Mouse (Mus musculus): ENCODE results near the gene Kalrn. TPM values are rescaled to one million over a fixed set of nuclear protein-coding genes. Genes with fewer than 3 reads are reported as not detected.

Gene Kalrn
- polyA plus RNA-seq, 1 experiment from 2014 or later, result 43.9 TPM

DNA sequence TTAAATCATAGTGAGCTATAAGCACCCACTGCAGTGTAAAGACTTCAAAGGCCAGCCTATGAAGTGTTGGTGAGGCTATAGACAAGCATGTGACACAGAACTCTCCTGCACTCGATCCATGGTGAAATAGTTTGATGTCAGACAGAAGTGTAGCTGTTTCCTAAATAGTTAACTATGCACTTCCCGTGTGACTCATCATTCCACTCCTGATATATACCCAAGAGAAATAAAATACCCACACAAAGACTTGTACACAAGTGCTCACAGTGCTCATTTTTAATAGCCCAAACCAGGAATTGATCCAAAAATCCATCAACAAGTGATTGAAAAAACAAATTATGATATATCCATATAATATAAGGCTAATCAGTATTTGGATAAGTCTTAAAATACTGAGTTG lies 19.4 kb upstream of the Kalrn start:
- 80% methylated on average over 2 of the region's 2 CpGs for WGBS
- no peaks in the 10 kb centered on the region for H3K27me3 ChIP-seq (replicated peaks; ENCODE audit: control insufficient read depth, insufficient read depth, low read length)

GRCm38 (mm10) chr16:34591934-34592333 lies 18.6 kb upstream of the Kalrn start:
- Histone ChIP-seq H3K4me3 (replicated peaks; ENCODE audit: low read length) (no peak overlapping the region), H3K4me1 (replicated peaks; ENCODE audit: control insufficient read depth, insufficient read depth, low read length) (no peaks in the 10 kb centered on the region; the same call in 1 of the 2 replicates), H3K4me2 (ENCODE audit: low read length) (no peak overlapping the region), H3K27me3 (replicated peaks; ENCODE audit: control insufficient read depth, insufficient read depth, low read length) (no peaks in the 10 kb centered on the region), H3K9me3 (ENCODE audit: control insufficient read depth, low read length) (no peaks in the 10 kb centered on the region), H3K36me3 (ENCODE audit: control insufficient read depth, insufficient read depth) (no peaks in the 10 kb centered on the region), H3K27ac (ENCODE audit: low read length) (no peak overlapping the region), H3K9ac (replicated peaks; ENCODE audit: low read depth, low read length) (no peak overlapping the region)
- WGBS, result 87% methylated on average over 1 of the region's 1 CpGs
- ATAC-seq, result no peak

More for the DNA sequence above, 19.4 kb upstream of the Kalrn start:
- no peak overlapping the region for H3K27ac ChIP-seq (ENCODE audit: low read length)
- no peaks in the 10 kb centered on the region for H3K36me3 ChIP-seq (ENCODE audit: control insufficient read depth, insufficient read depth)
- no peak overlapping the region for H3K9ac ChIP-seq (replicated peaks; ENCODE audit: low read depth, low read length)
- H3K4me1 ChIP-seq (replicated peaks; ENCODE audit: control insufficient read depth, insufficient read depth, low read length), result no peaks in the 10 kb centered on the region; the same call in 1 of the 2 replicates
- no peak overlapping the region for H3K4me3 ChIP-seq (replicated peaks; ENCODE audit: low read length)
- H3K4me2 ChIP-seq (ENCODE audit: low read length), result no peak overlapping the region
- no peaks in the 10 kb centered on the region for H3K9me3 ChIP-seq (ENCODE audit: control insufficient read depth, low read length)
- ATAC-seq, result no peak

DNA sequence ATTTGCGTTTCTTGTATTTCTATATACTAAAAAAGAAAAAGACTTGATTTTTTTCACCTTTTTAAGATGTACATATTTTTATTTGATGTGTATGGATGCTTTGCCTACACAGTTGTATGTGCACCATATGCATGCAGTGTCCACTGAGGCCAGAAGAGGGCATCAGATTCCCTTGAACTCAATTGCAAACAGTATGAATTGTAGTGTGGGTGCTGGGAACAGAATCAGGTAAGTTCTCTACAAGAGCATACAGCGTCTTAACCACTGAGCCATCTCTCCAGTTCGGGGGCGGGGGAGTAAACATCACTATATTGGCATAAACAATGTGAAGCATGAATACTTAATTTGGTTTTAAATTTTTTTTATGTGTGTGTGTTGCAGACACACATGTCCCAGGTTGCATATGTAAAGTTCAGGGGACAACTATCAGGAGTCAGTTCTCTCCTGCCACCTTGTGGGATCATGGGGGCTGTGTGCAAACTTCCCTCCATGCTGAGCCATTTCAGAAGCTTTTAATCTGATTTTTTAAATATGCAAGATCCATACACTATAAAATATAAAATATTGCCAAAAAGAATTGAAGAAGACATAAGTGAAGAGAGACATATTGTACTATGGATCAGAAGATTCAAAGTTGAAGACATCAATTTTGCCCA lies 6.5 kb upstream of the Kalrn start:
- no peak for ATAC-seq
- Histone ChIP-seq H3K36me3 (ENCODE audit: control insufficient read depth, insufficient read depth) (no peaks in the 10 kb centered on the region), H3K27ac (ENCODE audit: low read length) (no peak overlapping the region), H3K9me3 (ENCODE audit: control insufficient read depth, low read length) (no peaks in the 10 kb centered on the region), H3K9ac (replicated peaks; ENCODE audit: low read depth, low read length) (no peak overlapping the region), H3K27me3 (replicated peaks; ENCODE audit: control insufficient read depth, insufficient read depth, low read length) (no peaks in the 10 kb centered on the region), H3K4me3 (replicated peaks; ENCODE audit: low read length) (no peak overlapping the region), H3K4me2 (ENCODE audit: low read length) (no peak overlapping the region), H3K4me1 (replicated peaks; ENCODE audit: control insufficient read depth, insufficient read depth, low read length) (no peaks in the 10 kb centered on the region; the same call in 1 of the 2 replicates)
- WGBS, result 97% methylated on average over 4 of the region's 4 CpGs

GRCm38 (mm10) chr16:34573856-34574491 lies 642 bp upstream of the Kalrn start:
- Histone ChIP-seq H3K27ac (ENCODE audit: low read length) (peak overlapping the region; percentile 99), H3K4me2 (ENCODE audit: low read length) (peak overlapping the region; percentile 80), H3K4me3 (replicated peaks; ENCODE audit: low read length) (peak overlapping the region; percentile 87), H3K9ac (replicated peaks; ENCODE audit: low read depth, low read length) (peak overlapping the region; percentile 86), H3K9me3 (ENCODE audit: control insufficient read depth, low read length) (no peaks in the 10 kb centered on the region), H3K27me3 (replicated peaks; ENCODE audit: control insufficient read depth, insufficient read depth, low read length) (no peaks in the 10 kb centered on the region), H3K36me3 (ENCODE audit: control insufficient read depth, insufficient read depth) (no peaks in the 10 kb centered on the region), H3K4me1 (replicated peaks; ENCODE audit: control insufficient read depth, insufficient read depth, low read length) (peaks cover 32% of the 10 kb centered on the region)
- WGBS, result under 1% methylated on average over 34 of the region's 42 CpGs
- ATAC-seq, result peak; percentile 79

GRCm38 (mm10) chr16:34572406-34573150 lies 754 bp downstream of the Kalrn start:
- ATAC-seq, result peak; percentile 10
- Histone ChIP-seq H3K4me3 (replicated peaks; ENCODE audit: low read length) (peak overlapping the region; percentile 87), H3K36me3 (ENCODE audit: control insufficient read depth, insufficient read depth) (no peaks in the 10 kb centered on the region), H3K27me3 (replicated peaks; ENCODE audit: control insufficient read depth, insufficient read depth, low read length) (no peaks in the 10 kb centered on the region), H3K9ac (replicated peaks; ENCODE audit: low read depth, low read length) (peak overlapping the region; percentile 86), H3K4me2 (ENCODE audit: low read length) (peak overlapping the region; percentile 91), H3K4me1 (replicated peaks; ENCODE audit: control insufficient read depth, insufficient read depth, low read length) (peaks cover 39% of the 10 kb centered on the region), H3K9me3 (ENCODE audit: control insufficient read depth, low read length) (no peaks in the 10 kb centered on the region), H3K27ac (ENCODE audit: low read length) (peak overlapping the region; percentile 99)
- WGBS, result 1% methylated on average over 61 of the region's 61 CpGs

DNA sequence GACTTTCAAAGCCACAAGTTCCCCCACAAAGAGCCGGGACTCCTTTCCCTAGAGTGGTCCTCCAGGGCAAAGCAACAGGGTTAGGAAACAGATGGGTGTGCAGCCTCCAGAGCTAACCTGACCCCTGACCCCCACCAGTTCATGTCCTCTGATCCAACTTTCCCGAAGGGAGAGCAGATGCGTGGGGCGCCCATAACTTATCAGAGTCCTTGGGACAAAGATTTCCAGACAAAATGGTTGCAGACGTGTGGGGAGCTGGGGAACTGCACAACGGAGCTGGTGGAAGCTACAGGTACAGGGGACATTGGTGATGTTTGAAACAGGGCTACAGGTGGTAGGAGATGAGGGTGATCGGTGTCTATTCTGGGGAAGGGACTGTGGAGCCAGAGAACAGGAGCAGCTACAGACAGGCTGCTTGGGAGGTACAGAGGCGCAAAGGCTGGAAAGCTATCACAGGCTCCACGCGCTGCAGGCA lies 1.4 kb downstream of the Kalrn start:
- Histone ChIP-seq H3K36me3 (ENCODE audit: control insufficient read depth, insufficient read depth) (no peaks in the 10 kb centered on the region), H3K9ac (replicated peaks; ENCODE audit: low read depth, low read length) (peak overlapping the region; percentile 86), H3K9me3 (ENCODE audit: control insufficient read depth, low read length) (no peaks in the 10 kb centered on the region), H3K27me3 (replicated peaks; ENCODE audit: control insufficient read depth, insufficient read depth, low read length) (no peaks in the 10 kb centered on the region), H3K4me3 (replicated peaks; ENCODE audit: low read length) (peak overlapping the region; percentile 87), H3K4me1 (replicated peaks; ENCODE audit: control insufficient read depth, insufficient read depth, low read length) (peaks cover 39% of the 10 kb centered on the region), H3K4me2 (ENCODE audit: low read length) (peak overlapping the region; percentile 91), H3K27ac (ENCODE audit: low read length) (peak overlapping the region; percentile 99)
- 1% methylated on average over 10 of the region's 10 CpGs for WGBS
- ATAC-seq, result 0 out of 2 replicates have a peak, but pooled peaks have one; percentile 2

GRCm38 (mm10) chr16:34569897-34570296 lies 3.4 kb downstream of the Kalrn start:
- no peaks in the 10 kb centered on the region for H3K9me3 ChIP-seq (ENCODE audit: control insufficient read depth, low read length)
- H3K4me1 ChIP-seq (replicated peaks; ENCODE audit: control insufficient read depth, insufficient read depth, low read length), result peaks cover 54% of the 10 kb centered on the region
- WGBS, result 57% methylated on average over 2 of the region's 2 CpGs
- no peak overlapping the region for H3K4me3 ChIP-seq (replicated peaks; ENCODE audit: low read length)
- H3K27ac ChIP-seq (ENCODE audit: low read length), result no peak overlapping the region
- H3K36me3 ChIP-seq (ENCODE audit: control insufficient read depth, insufficient read depth), result no peaks in the 10 kb centered on the region
- no peak overlapping the region for H3K9ac ChIP-seq (replicated peaks; ENCODE audit: low read depth, low read length)
- ATAC-seq, result no peak
- H3K27me3 ChIP-seq (replicated peaks; ENCODE audit: control insufficient read depth, insufficient read depth, low read length), result no peaks in the 10 kb centered on the region
- no peak overlapping the region for H3K4me2 ChIP-seq (ENCODE audit: low read length)

- H3K27me3 ChIP-seq (replicated peaks; ENCODE audit: control insufficient read depth, insufficient read depth, low read length), result no peaks in the 10 kb centered on the region
- H3K9ac ChIP-seq (replicated peaks; ENCODE audit: low read depth, low read length), result no peak overlapping the region
- H3K4me2 ChIP-seq (ENCODE audit: low read length), result no peak overlapping the region
- peaks cover 60% of the 10 kb centered on the region for H3K4me1 ChIP-seq (replicated peaks; ENCODE audit: control insufficient read depth, insufficient read depth, low read length)
- H3K9me3 ChIP-seq (ENCODE audit: control insufficient read depth, low read length), result no peaks in the 10 kb centered on the region
- no peak overlapping the region for H3K4me3 ChIP-seq (replicated peaks; ENCODE audit: low read length)
- no peak overlapping the region for H3K27ac ChIP-seq (ENCODE audit: low read length)
- ATAC-seq, result no peak
- no peaks in the 10 kb centered on the region for H3K36me3 ChIP-seq (ENCODE audit: control insufficient read depth, insufficient read depth)
- 67% methylated on average over 6 of the region's 6 CpGs for WGBS
Measured at GRCm38 (mm10) chr16:34568831-34569230, 4.5 kb downstream of the Kalrn start.

DNA sequence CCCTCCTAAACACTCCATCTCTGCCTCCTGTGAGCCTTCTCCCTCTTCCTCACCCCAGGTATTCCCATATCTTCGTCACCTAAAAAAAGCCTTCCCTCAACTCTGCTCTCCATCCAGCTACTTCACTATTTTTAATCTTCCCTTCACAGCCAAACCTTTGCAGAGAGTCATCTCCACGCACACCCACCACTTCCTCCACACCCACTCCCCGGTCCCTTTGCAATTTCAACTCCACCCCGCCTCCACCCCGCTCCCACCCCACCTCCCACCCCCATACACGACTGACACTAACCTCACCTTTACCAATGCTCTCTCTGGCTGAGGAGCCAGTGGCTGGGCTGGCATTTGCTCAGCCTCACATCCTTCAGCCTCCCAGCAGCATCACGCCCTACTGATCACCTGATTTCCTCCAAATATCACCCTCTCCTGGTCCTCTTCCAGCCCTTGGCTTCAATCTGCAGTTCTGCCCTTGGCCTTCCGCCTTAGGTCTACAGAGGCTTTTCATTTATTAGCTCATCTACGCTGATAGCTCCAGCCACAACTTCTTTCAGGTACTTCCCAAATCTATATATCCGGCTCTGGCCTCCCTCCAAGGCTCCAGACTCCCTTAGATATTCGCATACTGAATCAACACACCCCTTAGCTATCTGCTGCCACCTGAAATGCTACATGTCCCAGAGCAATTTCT lies 9.6 kb downstream of the Kalrn start:
- no peak overlapping the region for H3K27ac ChIP-seq (ENCODE audit: low read length)
- H3K4me3 ChIP-seq (replicated peaks; ENCODE audit: low read length), result no peak overlapping the region
- H3K4me2 ChIP-seq (ENCODE audit: low read length), result no peak overlapping the region
- peaks cover 52% of the 10 kb centered on the region for H3K4me1 ChIP-seq (replicated peaks; ENCODE audit: control insufficient read depth, insufficient read depth, low read length)
- H3K9me3 ChIP-seq (ENCODE audit: control insufficient read depth, low read length), result no peaks in the 10 kb centered on the region
- ATAC-seq, result no peak
- no peaks in the 10 kb centered on the region for H3K27me3 ChIP-seq (replicated peaks; ENCODE audit: control insufficient read depth, insufficient read depth, low read length)
- H3K9ac ChIP-seq (replicated peaks; ENCODE audit: low read depth, low read length), result no peak overlapping the region
- 73% methylated on average over 11 of the region's 11 CpGs for WGBS
- H3K36me3 ChIP-seq (ENCODE audit: control insufficient read depth, insufficient read depth), result no peaks in the 10 kb centered on the region
